Mouse (Mus musculus): ENCODE data around the gene Gtf2h1. TPM values are rescaled to one million over a fixed set of nuclear protein-coding genes. Genes with fewer than 3 reads are reported as not detected.

The Gtf2h1 gene
- polyA plus RNA-seq, 1 experiment from 2014 or later: 45.7 TPM

DNA sequence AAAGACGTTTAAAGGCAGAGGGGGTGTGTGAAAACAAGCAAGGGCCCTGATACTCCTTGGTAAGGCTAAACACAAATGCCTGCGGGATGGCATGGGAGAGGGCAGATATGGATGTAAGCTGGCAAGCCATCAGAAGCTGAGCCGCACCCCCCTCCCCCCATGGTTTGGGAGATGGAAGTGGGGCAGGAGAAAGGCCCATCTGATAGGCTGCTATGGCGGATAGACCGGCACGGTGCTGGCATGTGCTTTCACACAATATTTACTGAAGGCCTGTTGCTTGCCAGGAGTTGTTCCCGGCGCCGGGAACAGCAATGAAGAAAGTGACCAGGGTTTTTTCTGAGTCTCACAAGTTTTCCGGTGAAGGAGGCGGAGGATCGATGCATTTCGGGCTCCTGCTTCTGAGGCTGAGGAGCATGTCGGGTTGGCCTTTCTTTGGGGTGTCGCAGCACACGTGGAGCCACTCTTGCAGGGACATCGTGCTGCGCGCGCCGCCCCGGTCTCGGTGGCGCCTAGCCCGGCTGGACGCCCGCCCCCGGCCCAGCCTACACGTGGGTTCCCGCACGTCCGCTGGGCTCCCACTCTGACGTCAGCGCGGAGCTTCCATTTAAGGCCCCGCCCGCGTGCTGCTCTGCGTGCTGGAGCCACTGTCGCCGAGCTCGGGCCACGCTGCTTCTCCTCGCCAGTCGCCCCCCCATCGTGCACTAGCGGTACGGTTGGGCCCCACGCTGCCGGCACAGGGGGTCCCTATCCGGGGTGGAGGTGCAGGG is 49.5 kb downstream of the Gtf2h1 start:
- peaks cover 23% of the 10 kb centered on the region for H3K4me1 ChIP-seq (ENCODE audit: insufficient read depth, low read length)
- no peaks in the 10 kb centered on the region for H3K9me3 ChIP-seq (ENCODE audit: low read length)
- peak overlapping the region; percentile 91 for H3K4me2 ChIP-seq (replicated peaks; ENCODE audit: low read depth, low read length)
- peak; percentile 92 for ATAC-seq (ENCODE audit: low FRiP score, low TSS enrichment)
- peak overlapping the region; percentile 97 for H3K4me3 ChIP-seq (ENCODE audit: low read length)
- H3K36me3 ChIP-seq (ENCODE audit: insufficient read depth, low read length): peaks cover 29% of the 10 kb centered on the region
- WGBS: under 1% methylated on average over 51 of the region's 51 CpGs
- peak overlapping the region; percentile 96 for H3K27ac ChIP-seq (ENCODE audit: low read length)
- H3K27me3 ChIP-seq (ENCODE audit: insufficient read depth, low read length): no peaks in the 10 kb centered on the region
- peak overlapping the region; percentile 95 for H3K9ac ChIP-seq (replicated peaks; ENCODE audit: low read length)

DNA sequence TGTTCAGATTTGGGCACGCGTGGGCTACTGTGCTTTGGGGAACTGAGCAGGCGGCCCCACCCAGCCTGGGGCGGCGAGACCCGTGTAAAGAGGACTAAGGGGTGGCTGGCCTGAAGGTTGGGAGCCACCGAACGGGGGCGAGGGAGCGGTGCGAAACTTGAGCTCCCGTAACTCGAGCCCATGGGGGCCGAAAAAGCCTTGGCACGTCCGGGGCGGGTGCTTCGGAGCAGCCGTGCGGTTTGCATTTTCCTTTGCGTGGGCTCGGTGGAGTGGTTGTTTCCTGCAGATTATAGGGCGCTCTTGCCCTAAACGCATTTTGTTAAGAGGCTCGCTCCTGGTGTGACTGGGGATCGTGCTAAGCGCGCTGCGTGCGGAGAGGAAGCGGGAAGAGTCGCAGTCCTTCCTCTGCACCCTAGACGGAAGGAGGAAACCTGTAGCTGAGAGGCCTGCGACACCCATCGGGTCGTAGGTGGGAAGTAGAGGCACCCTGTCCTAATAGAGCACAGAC is 50.1 kb downstream of the Gtf2h1 start:
- H3K9ac ChIP-seq (replicated peaks; ENCODE audit: low read length): peak overlapping the region; percentile 95
- peak overlapping the region; percentile 97 for H3K4me3 ChIP-seq (ENCODE audit: low read length)
- H3K27ac ChIP-seq (ENCODE audit: low read length): peak overlapping the region; percentile 96
- H3K4me2 ChIP-seq (replicated peaks; ENCODE audit: low read depth, low read length): peak overlapping the region; percentile 91
- H3K27me3 ChIP-seq (ENCODE audit: insufficient read depth, low read length): no peaks in the 10 kb centered on the region
- ATAC-seq (ENCODE audit: low FRiP score, low TSS enrichment): peak; percentile 57
- H3K36me3 ChIP-seq (ENCODE audit: insufficient read depth, low read length): peaks cover 34% of the 10 kb centered on the region
- peaks cover 23% of the 10 kb centered on the region for H3K4me1 ChIP-seq (ENCODE audit: insufficient read depth, low read length)
- H3K9me3 ChIP-seq (ENCODE audit: low read length): no peaks in the 10 kb centered on the region
- WGBS: under 1% methylated on average over 36 of the region's 36 CpGs

DNA sequence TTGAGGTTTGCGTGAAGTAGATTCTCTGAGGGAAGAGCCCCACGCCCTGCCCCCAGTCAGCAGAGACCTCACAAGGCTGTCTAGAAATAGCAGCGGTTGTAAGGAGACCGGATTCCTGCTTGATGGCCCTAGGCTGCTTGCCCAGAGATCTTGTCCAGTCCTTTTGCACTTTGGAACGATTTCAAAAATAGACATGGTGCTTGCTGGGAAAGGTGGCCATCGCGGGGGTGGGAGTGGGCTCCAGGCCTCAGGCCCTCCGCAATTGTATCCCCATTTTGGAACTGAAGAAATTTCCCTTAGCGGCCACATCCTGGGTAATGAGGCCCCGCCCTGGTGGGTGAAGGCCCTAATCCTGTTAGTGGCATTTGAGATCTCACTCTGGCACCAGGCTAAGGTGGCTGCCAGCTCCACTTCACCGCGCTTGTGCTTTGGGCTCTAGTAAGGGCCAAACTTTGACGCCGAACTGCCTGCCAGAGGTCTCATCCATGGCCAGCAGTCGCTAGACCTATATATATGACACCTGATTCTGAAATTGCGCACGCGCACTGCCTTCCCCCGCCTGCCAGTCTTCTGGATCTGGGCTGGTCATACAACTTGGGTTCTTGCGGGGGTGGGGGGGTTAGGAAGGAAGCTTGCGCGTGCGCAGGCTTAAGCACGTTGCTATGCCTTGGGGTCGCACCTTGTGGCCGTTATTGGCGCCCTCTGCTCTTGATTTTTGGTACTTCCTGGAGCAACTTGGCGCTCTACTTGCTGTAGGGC is 50.8 kb downstream of the Gtf2h1 start:
- Histone ChIP-seq H3K4me3 (ENCODE audit: low read length) (peak overlapping the region; percentile 97), H3K36me3 (ENCODE audit: insufficient read depth, low read length) (peaks cover 40% of the 10 kb centered on the region), H3K9me3 (ENCODE audit: low read length) (no peaks in the 10 kb centered on the region), H3K4me1 (ENCODE audit: insufficient read depth, low read length) (peaks cover 23% of the 10 kb centered on the region), H3K4me2 (replicated peaks; ENCODE audit: low read depth, low read length) (peak overlapping the region; percentile 91), H3K9ac (replicated peaks; ENCODE audit: low read length) (peak overlapping the region; percentile 95), H3K27me3 (ENCODE audit: insufficient read depth, low read length) (no peaks in the 10 kb centered on the region), H3K27ac (ENCODE audit: low read length) (peak overlapping the region; percentile 96)
- ATAC-seq (ENCODE audit: low FRiP score, low TSS enrichment): peak; percentile 41
- WGBS: 1% methylated on average over 28 of the region's 28 CpGs

DNA sequence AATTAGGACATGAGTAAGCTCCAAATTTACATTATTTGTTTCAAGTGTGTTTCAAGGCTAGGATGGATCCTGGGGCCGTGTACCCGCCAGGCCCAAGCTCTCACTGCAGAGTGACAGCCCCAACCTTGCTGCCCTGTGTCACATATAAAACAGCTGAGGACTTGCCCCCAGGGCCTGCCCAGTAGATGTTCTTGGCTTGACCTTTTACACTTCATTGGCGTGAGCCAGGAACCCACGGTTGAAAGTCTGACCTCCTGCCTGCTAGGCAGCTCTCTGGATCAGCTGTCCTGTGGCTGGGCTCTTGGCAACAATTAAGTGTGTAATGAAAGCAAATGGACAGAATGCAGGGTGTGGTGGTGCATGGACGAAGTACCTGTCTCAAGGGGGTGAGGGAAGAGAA is 53.4 kb downstream of the Gtf2h1 start:
- ATAC-seq (ENCODE audit: low FRiP score, low TSS enrichment): no peak
- H3K9ac ChIP-seq (replicated peaks; ENCODE audit: low read length): no peak overlapping the region
- no peak overlapping the region for H3K27ac ChIP-seq (ENCODE audit: low read length)
- no peak overlapping the region for H3K4me2 ChIP-seq (replicated peaks; ENCODE audit: low read depth, low read length)
- H3K27me3 ChIP-seq (ENCODE audit: insufficient read depth, low read length): no peaks in the 10 kb centered on the region
- no peaks in the 10 kb centered on the region for H3K9me3 ChIP-seq (ENCODE audit: low read length)
- H3K36me3 ChIP-seq (ENCODE audit: insufficient read depth, low read length): peaks cover 63% of the 10 kb centered on the region
- peaks cover 20% of the 10 kb centered on the region for H3K4me1 ChIP-seq (ENCODE audit: insufficient read depth, low read length)
- no peak overlapping the region for H3K4me3 ChIP-seq (ENCODE audit: low read length)
- WGBS: 80% methylated on average over 5 of the region's 5 CpGs

DNA sequence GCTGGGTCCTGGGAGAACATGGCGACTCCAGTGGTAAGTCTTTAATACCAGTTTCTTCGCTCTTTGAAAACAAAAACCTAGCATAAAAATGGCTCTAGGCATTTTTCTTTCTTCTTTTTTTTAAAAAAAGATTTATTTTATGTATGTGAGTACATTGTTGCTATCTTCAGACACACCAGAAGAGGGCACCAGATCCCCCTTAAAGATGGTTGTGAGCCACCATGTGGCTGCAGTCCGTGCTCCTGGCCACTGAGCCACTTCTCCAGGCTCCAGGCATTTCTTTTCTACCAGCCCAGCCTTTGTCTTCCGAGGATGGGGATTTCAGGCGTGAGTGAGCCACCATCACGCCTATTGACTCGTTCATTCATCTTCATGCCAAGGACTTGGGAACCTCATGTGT is 55.1 kb downstream of the Gtf2h1 start:
- no peak overlapping the region for H3K9ac ChIP-seq (replicated peaks; ENCODE audit: low read length)
- H3K4me2 ChIP-seq (replicated peaks; ENCODE audit: low read depth, low read length): no peak overlapping the region
- peaks cover 12% of the 10 kb centered on the region for H3K4me1 ChIP-seq (ENCODE audit: insufficient read depth, low read length)
- WGBS: 88% methylated on average over 7 of the region's 7 CpGs
- no peaks in the 10 kb centered on the region for H3K9me3 ChIP-seq (ENCODE audit: low read length)
- no peaks in the 10 kb centered on the region for H3K27me3 ChIP-seq (ENCODE audit: insufficient read depth, low read length)
- no peak overlapping the region for H3K4me3 ChIP-seq (ENCODE audit: low read length)
- peaks cover 80% of the 10 kb centered on the region for H3K36me3 ChIP-seq (ENCODE audit: insufficient read depth, low read length)
- H3K27ac ChIP-seq (ENCODE audit: low read length): no peak overlapping the region
- ATAC-seq (ENCODE audit: low FRiP score, low TSS enrichment): no peak

DNA sequence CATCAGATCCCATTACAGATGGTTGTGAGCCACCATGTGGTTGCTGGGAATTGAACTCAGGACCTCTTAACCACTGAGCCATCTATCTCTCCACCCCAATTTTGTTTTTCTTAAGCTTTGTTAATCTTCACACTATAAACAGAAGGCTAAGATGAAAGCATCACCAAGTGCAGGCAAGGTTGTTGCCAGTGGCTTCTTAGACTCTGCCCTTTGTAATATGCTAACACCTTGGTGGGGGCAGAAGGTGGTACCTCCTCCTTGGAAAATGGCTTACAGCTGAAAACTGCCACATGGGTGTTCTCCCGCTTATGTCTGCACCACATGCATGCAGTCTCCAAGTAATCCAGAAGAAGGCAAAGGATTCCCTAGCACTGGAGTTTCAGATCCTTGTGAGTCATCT is 56.8 kb downstream of the Gtf2h1 start:
- no peak overlapping the region for H3K4me2 ChIP-seq (replicated peaks; ENCODE audit: low read depth, low read length)
- H3K9ac ChIP-seq (replicated peaks; ENCODE audit: low read length): no peak overlapping the region
- peaks cover 2% of the 10 kb centered on the region for H3K4me1 ChIP-seq (ENCODE audit: insufficient read depth, low read length)
- no peak overlapping the region for H3K4me3 ChIP-seq (ENCODE audit: low read length)
- ATAC-seq (ENCODE audit: low FRiP score, low TSS enrichment): no peak
- H3K27me3 ChIP-seq (ENCODE audit: insufficient read depth, low read length): no peaks in the 10 kb centered on the region
- no peak overlapping the region for H3K27ac ChIP-seq (ENCODE audit: low read length)
- no peaks in the 10 kb centered on the region for H3K9me3 ChIP-seq (ENCODE audit: low read length)
- 92% methylated on average over 1 of the region's 1 CpGs for WGBS
- H3K36me3 ChIP-seq (ENCODE audit: insufficient read depth, low read length): peaks cover 79% of the 10 kb centered on the region

DNA sequence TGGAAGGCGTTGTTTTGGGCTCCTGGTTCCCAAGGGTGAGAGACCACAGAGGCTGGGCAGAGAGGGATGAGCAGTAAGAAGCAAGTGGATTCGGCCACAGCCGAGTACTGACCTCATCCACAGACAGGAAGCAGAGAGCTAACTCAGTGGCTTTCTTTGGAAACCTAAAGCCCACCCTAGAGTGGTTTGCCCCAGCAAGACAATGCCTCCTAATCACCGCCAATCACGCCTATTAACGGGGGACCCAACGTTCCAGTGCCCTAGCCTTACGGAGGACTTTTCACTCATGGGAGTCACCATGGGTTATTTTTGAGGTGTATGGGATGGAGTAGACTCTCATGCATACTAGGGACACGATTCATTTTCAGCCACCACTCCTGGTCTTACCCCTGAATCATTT is 57.5 kb downstream of the Gtf2h1 start:
- H3K9me3 ChIP-seq (ENCODE audit: low read length): no peaks in the 10 kb centered on the region
- H3K4me1 ChIP-seq (ENCODE audit: insufficient read depth, low read length): no peaks in the 10 kb centered on the region
- no peak overlapping the region for H3K4me2 ChIP-seq (replicated peaks; ENCODE audit: low read depth, low read length)
- H3K9ac ChIP-seq (replicated peaks; ENCODE audit: low read length): no peak overlapping the region
- no peak overlapping the region for H3K4me3 ChIP-seq (ENCODE audit: low read length)
- 87% methylated on average over 9 of the region's 9 CpGs for WGBS
- ATAC-seq (ENCODE audit: low FRiP score, low TSS enrichment): no peak
- H3K27ac ChIP-seq (ENCODE audit: low read length): no peak overlapping the region
- H3K36me3 ChIP-seq (ENCODE audit: insufficient read depth, low read length): peaks cover 74% of the 10 kb centered on the region
- H3K27me3 ChIP-seq (ENCODE audit: insufficient read depth, low read length): no peaks in the 10 kb centered on the region

DNA sequence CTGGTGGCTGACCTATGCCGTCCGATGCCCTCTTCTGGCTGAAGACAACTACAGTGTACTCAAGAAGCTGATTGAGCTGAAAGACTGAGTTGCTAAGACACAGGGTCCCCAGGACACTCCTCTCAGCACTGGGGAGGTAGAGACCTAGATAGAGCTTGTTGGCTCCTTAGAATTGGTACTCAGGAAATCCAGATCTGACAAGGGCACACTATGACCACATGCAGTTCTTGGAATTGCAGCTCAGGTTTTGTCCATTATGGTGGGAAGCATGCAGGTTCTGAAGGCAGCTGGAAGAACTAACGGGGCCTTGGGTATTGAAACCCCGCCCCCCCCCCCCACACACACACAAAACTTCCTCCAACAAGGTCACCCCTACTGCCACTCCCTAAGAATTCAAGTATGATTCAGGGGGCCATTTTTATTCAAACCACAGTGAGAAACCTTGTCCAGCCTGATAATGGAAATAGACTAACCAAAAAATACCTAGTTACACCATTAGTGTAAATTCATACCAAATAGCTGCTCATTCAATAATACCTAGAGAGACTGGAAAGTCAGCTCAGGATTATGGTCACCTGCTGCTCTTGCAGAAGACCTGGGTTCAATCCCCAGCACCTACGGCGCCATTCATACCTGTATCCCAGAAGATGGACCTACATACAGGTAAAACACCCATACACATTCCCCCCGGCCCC is 60.1 kb downstream of the Gtf2h1 start:
- H3K36me3 ChIP-seq (ENCODE audit: insufficient read depth, low read length): peaks cover 49% of the 10 kb centered on the region
- no peaks in the 10 kb centered on the region for H3K9me3 ChIP-seq (ENCODE audit: low read length)

DNA sequence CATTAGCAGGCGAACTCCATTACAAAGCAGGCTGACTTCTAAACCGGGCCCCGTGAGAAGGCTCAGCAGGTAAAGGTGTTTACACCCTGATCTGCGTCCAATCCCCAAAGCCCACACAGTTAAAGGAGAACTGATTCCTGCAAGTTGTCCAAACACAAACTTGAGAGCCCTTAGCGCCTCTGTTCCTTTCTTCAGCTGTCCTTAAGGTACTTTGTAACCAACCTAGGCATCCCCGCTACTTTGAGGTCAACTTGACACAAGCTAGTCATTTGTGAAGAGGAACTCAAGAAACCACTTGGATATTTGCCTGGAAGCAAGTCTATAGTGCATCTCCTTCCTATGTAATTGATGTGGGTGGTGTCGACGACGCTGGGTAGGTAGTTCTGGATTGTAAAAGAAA is 61.5 kb downstream of the Gtf2h1 start:
- WGBS: 80% methylated on average over 9 of the region's 9 CpGs
- H3K9ac ChIP-seq (replicated peaks; ENCODE audit: low read length): no peak overlapping the region
- H3K27ac ChIP-seq (ENCODE audit: low read length): no peak overlapping the region
- ATAC-seq (ENCODE audit: low FRiP score, low TSS enrichment): no peak
- H3K4me1 ChIP-seq (ENCODE audit: insufficient read depth, low read length): no peaks in the 10 kb centered on the region
- H3K9me3 ChIP-seq (ENCODE audit: low read length): no peaks in the 10 kb centered on the region
- no peak overlapping the region for H3K4me3 ChIP-seq (ENCODE audit: low read length)
- H3K36me3 ChIP-seq (ENCODE audit: insufficient read depth, low read length): peaks cover 37% of the 10 kb centered on the region
- no peak overlapping the region for H3K4me2 ChIP-seq (replicated peaks; ENCODE audit: low read depth, low read length)
- H3K27me3 ChIP-seq (ENCODE audit: insufficient read depth, low read length): no peaks in the 10 kb centered on the region

More for the DNA sequence above, 60.1 kb downstream of the Gtf2h1 start:
- H3K9ac ChIP-seq (replicated peaks; ENCODE audit: low read length): no peak overlapping the region
- H3K4me1 ChIP-seq (ENCODE audit: insufficient read depth, low read length): no peaks in the 10 kb centered on the region
- WGBS: 71% methylated on average over 7 of the region's 7 CpGs
- H3K27ac ChIP-seq (ENCODE audit: low read length): no peak overlapping the region
- no peak overlapping the region for H3K4me2 ChIP-seq (replicated peaks; ENCODE audit: low read depth, low read length)
- ATAC-seq (ENCODE audit: low FRiP score, low TSS enrichment): no peak
- no peak overlapping the region for H3K4me3 ChIP-seq (ENCODE audit: low read length)
- no peaks in the 10 kb centered on the region for H3K27me3 ChIP-seq (ENCODE audit: insufficient read depth, low read length)

All from kidney, embryonic 16.5 days (tissue).